Mouse (Mus musculus) mammary gland, adult 2 months (tissue): ENCODE results near the gene Mtx1. TPM values are rescaled to one million over a fixed set of nuclear protein-coding genes. Genes with fewer than 3 reads are reported as not detected.

Source experiments
- polyA plus RNA-seq: library from polyadenylated mRNA; depleted of rRNA; stranded (reverse); fragments of >200 nt; gene quantifications from 2 replicates; pipeline ENCODE4 v1.2.3, GENCODE M21; 2012; ENCODE audit warnings: low replicate concordance; rRNA removed

Mtx1 gene
- 162 and 208 TPM in 2 replicates for polyA plus RNA-seq

GRCm38 (mm10) chr3:89226900-89227299, at the start of gene Mtx1:
Mtx1 (minus strand) TSS chr3:89227088.

GRCm38 (mm10) chr3:89270051-89270755, 43.3 kb upstream of the Mtx1 start, which contains the start of gene Slc50a1:
Slc50a1 (minus strand) TSS chr3:89270570.

GRCm38 (mm10) chr3:89259076-89259475, 32.2 kb upstream of the Mtx1 start, which contains the start of gene Dpm3:
Dpm3 (plus strand) TSS chr3:89259358.

GRCm38 (mm10) chr3:89246261-89247100, 19.6 kb upstream of the Mtx1 start, which contains the start of gene Trim46:
Trim46 (minus strand) TSS chr3:89246309.

GRCm38 (mm10) chr3:89245688-89246171, 18.8 kb upstream of the Mtx1 start, which contains the start of gene Krtcap2:
Krtcap2 (plus strand) TSS chr3:89245966.

GRCm38 (mm10) chr3:89228836-89229235, 1.9 kb upstream of the Mtx1 start, which contains the start of gene Muc1:
Muc1 (plus strand) TSS chr3:89229057.

GRCm38 (mm10) chr3:89214681-89215411, 12.0 kb downstream of the Mtx1 start, which contains the start of gene Thbs3:
Thbs3 (plus strand) TSS chr3:89215180.

GRCm38 (mm10) chr3:89202253-89203141, 24.4 kb downstream of the Mtx1 start, which contains the start of gene Gba:
Gba (plus strand) TSS chr3:89202928.

GRCm38 (mm10) chr3:89183058-89183958, 43.6 kb downstream of the Mtx1 start, which contains the start of gene Fam189b:
Fam189b (plus strand) TSS chr3:89183143.

GRCm38 (mm10) chr3:89177242-89178106, 49.4 kb downstream of the Mtx1 start, which contains the start of gene Scamp3:
Scamp3 (plus strand) TSS chr3:89177473.

GRCm38 (mm10) chr3:89164506-89165267, 62.2 kb downstream of the Mtx1 start, which contains the start of gene Clk2:
Clk2 (plus strand) TSS chr3:89164795.

GRCm38 (mm10) chr3:89159616-89160344, 67.1 kb downstream of the Mtx1 start, which contains the start of gene Hcn3:
Hcn3 (minus strand) TSS chr3:89160196.

Other genes with a start within 250 kb of the Mtx1 start
- gene Rusc1, start 133.8 kb downstream of the Mtx1 start, polyA plus RNA-seq: 43.9 and 51.7 TPM in 2 replicates
- not detected in 2 replicates for gene Gm43738, start 126.0 kb downstream of the Mtx1 start, polyA plus RNA-seq
- gene Fdps, start 125.1 kb downstream of the Mtx1 start, polyA plus RNA-seq: 69.2 and 93.9 TPM in 2 replicates
- 1.2 TPM in 1 of 2 replicates, not detected in the other for gene Pklr, start 90.9 kb downstream of the Mtx1 start, polyA plus RNA-seq
- gene Hcn3, start 66.9 kb downstream of the Mtx1 start, polyA plus RNA-seq: 1.7 and 5.4 TPM in 2 replicates
- 52.1 and 77.2 TPM in 2 replicates for gene Clk2, start 62.3 kb downstream of the Mtx1 start, polyA plus RNA-seq
- gene Scamp3, start 49.6 kb downstream of the Mtx1 start, polyA plus RNA-seq: 149 and 198 TPM in 2 replicates
- 60.1 and 120 TPM in 2 replicates for gene Fam189b, start 43.9 kb downstream of the Mtx1 start, polyA plus RNA-seq
- 64.0 and 119 TPM in 2 replicates for gene Gba, start 24.2 kb downstream of the Mtx1 start, polyA plus RNA-seq
- 50.0 and 62.6 TPM in 2 replicates for gene Thbs3, start 11.9 kb downstream of the Mtx1 start, polyA plus RNA-seq
- 12.4 and 14.5 TPM in 2 replicates for gene Muc1, start 2.0 kb upstream of the Mtx1 start, polyA plus RNA-seq
- gene Krtcap2, start 18.9 kb upstream of the Mtx1 start, polyA plus RNA-seq: 189 and 281 TPM in 2 replicates
- gene Trim46, start 19.2 kb upstream of the Mtx1 start, polyA plus RNA-seq: 10.8 and 22.3 TPM in 2 replicates
- 493 and 778 TPM in 2 replicates for gene Dpm3, start 32.3 kb upstream of the Mtx1 start, polyA plus RNA-seq
- 258 and 285 TPM in 2 replicates for gene Slc50a1, start 43.5 kb upstream of the Mtx1 start, polyA plus RNA-seq
- 35.6 and 37.1 TPM in 2 replicates for gene Efna1, start 54.1 kb upstream of the Mtx1 start, polyA plus RNA-seq
- gene Efna3, start 95.9 kb upstream of the Mtx1 start, polyA plus RNA-seq: 8.6 and 12.4 TPM in 2 replicates
- gene Efna4, start 110.9 kb upstream of the Mtx1 start, polyA plus RNA-seq: 6.3 and 14.3 TPM in 2 replicates
- gene Adam15, start 122.9 kb upstream of the Mtx1 start, polyA plus RNA-seq: 232 and 296 TPM in 2 replicates
- gene Dcst2, start 134.9 kb upstream of the Mtx1 start, polyA plus RNA-seq: 2.8 and 6.0 TPM in 2 replicates
- 1.5 and 1.9 TPM in 2 replicates for gene Dcst1, start 138.2 kb upstream of the Mtx1 start, polyA plus RNA-seq
- 77.1 and 147 TPM in 2 replicates for gene Zbtb7b, start 167.7 kb upstream of the Mtx1 start, polyA plus RNA-seq
- 2.2 TPM in 1 of 2 replicates, not detected in the other for gene Lenep, start 175.7 kb upstream of the Mtx1 start, polyA plus RNA-seq
- 50.9 and 64.9 TPM in 2 replicates for gene Flad1, start 184.8 kb upstream of the Mtx1 start, polyA plus RNA-seq
- gene Cks1b, start 191.3 kb upstream of the Mtx1 start, polyA plus RNA-seq: 18.1 and 21.4 TPM in 2 replicates
- 96.7 and 114 TPM in 2 replicates for gene Shc1, start 191.4 kb upstream of the Mtx1 start, polyA plus RNA-seq
- gene Pygo2, start 203.1 kb upstream of the Mtx1 start, polyA plus RNA-seq: 36.0 and 171 TPM in 2 replicates
- gene Pbxip1, start 209.6 kb upstream of the Mtx1 start, polyA plus RNA-seq: 54.5 and 82.1 TPM in 2 replicates
- gene Pmvk, start 227.5 kb upstream of the Mtx1 start, polyA plus RNA-seq: 44.4 and 46.6 TPM in 2 replicates